Mouse (Mus musculus): ENCODE measurements at regions not wholly inside any gene's neighbourhood (a gene's known extent, or its start where the extent isn't known, plus 50 kb on each side); places are given as distances from the start of the nearest gene placed in this dataset.

DNA sequence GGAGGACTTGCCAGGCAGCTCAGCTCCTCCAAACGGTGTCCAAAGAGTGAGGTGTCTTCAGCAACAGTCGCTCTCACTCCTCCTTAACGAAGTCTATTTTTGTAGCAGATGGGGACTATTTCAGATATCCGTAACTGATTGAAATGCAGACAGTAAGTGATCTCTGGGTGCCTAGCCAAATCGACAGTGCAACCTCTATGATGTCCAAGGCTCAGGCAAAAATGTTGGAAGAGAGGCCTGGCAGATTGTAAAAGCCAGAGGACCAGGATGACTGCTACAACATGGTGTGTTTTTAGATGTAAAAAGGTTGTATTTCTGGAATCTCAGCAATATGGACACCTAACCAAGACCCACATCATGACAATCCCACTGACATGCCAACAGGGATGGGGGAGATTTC, 204.8 kb downstream of the Slc30a10 start:
- ATAC-seq (ENCODE audit: low read depth) (no peak), DNase-seq (ENCODE audit: low spot score) (no peak)
- no peaks in the 10 kb centered on the region for H3K36me3 ChIP-seq (ENCODE audit: control insufficient read depth, insufficient read depth, low read length)
- no peak overlapping the region for H3K4me2 ChIP-seq (ENCODE audit: low read depth, low read length)
- no peak overlapping the region for H3K27ac ChIP-seq (replicated peaks; ENCODE audit: low read depth, low read length)
- WGBS: 80% methylated on average over 5 of the region's 5 CpGs
- H3K9me3 ChIP-seq (ENCODE audit: control insufficient read depth, low read length): no peaks in the 10 kb centered on the region
- no peaks in the 10 kb centered on the region for H3K27me3 ChIP-seq (replicated peaks; ENCODE audit: control insufficient read depth, insufficient read depth, low read length)
- H3K4me1 ChIP-seq (ENCODE audit: control insufficient read depth, insufficient read depth, low read length): no peaks in the 10 kb centered on the region
- H3K9ac ChIP-seq (ENCODE audit: low read depth, low read length): no peak overlapping the region
- no peak overlapping the region for H3K4me3 ChIP-seq (ENCODE audit: low read depth, low read length)

DNA sequence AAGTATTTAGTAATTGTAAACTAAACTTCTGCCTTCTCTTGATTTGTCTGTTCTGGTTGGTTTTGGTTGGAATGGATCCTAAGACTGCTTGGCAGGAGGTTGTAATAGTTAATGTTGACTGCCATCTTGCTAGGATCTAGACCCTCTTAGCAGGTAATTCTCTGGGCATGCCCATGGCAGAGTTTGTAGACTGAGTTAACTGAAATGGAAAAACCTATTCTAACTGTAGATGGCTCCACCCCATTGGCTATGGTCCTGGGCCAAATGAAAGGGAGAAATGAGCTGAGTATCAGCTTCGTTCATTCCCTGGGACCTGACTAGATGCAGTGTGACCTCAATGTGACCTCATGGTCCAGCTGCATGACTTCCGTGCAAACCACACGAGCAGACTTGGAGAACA, 207.7 kb downstream of the Slc30a10 start:
- Histone ChIP-seq H3K27me3 (replicated peaks; ENCODE audit: control insufficient read depth, insufficient read depth, low read length) (no peaks in the 10 kb centered on the region), H3K9ac (ENCODE audit: low read depth, low read length) (no peak overlapping the region), H3K4me3 (ENCODE audit: low read depth, low read length) (no peak overlapping the region), H3K4me2 (ENCODE audit: low read depth, low read length) (no peak overlapping the region), H3K4me1 (ENCODE audit: control insufficient read depth, insufficient read depth, low read length) (0 out of 2 replicates have a peak, but pooled peaks cover 10% of the 10 kb centered on the region), H3K9me3 (ENCODE audit: control insufficient read depth, low read length) (no peaks in the 10 kb centered on the region), H3K36me3 (ENCODE audit: control insufficient read depth, insufficient read depth, low read length) (no peaks in the 10 kb centered on the region), H3K27ac (replicated peaks; ENCODE audit: low read depth, low read length) (no peak overlapping the region)
- DNase-seq (ENCODE audit: low spot score) (no peak), ATAC-seq (ENCODE audit: low read depth) (no peak)
- 62% methylated on average over 3 of the region's 3 CpGs for WGBS

DNA sequence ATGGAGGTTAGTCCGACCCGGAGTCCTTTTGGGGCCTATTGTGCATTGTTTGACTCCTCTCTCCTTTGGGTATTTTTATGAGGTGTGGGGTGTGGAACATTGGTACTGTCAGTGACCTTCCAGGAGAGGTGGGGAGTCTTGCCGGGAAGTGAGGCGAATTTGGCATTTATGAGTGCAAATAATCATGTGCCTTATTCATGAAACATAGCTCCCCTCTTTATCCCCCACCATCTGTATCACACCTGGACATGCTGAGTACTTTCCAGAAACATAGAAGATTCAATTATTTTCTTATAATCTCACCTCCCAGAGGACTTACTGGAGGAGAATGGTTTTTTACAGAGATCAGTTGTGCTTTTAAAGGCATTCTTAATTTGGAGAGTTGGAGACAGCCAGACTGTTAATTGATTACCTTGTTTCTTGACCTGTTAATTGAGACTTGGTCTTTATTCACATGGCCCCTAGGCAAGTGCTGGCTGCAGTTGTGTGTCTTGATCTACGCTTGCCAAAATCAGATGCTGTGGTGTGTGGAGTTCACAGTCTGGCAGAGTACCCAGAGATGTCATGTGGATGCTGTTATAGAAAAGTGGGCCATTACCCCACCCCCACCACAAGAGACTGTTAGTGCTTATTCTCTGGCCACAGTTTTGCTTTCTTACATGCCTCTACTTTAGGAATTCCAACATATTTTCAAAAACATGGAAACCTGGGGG, 215.5 kb downstream of the Slc30a10 start:
- Histone ChIP-seq H3K4me3 (ENCODE audit: low read depth, low read length) (no peak overlapping the region), H3K9ac (ENCODE audit: low read depth, low read length) (no peak overlapping the region), H3K9me3 (ENCODE audit: control insufficient read depth, low read length) (no peaks in the 10 kb centered on the region), H3K27ac (replicated peaks; ENCODE audit: low read depth, low read length) (peak overlapping the region; percentile 71), H3K36me3 (ENCODE audit: control insufficient read depth, insufficient read depth, low read length) (no peaks in the 10 kb centered on the region), H3K27me3 (replicated peaks; ENCODE audit: control insufficient read depth, insufficient read depth, low read length) (no peaks in the 10 kb centered on the region), H3K4me2 (ENCODE audit: low read depth, low read length) (no peak overlapping the region), H3K4me1 (ENCODE audit: control insufficient read depth, insufficient read depth, low read length) (peaks cover 29% of the 10 kb centered on the region)
- ATAC-seq (ENCODE audit: low read depth) (no peak), DNase-seq (ENCODE audit: low spot score) (peak; percentile 79)
- WGBS: 56% methylated on average over 5 of the region's 5 CpGs

DNA sequence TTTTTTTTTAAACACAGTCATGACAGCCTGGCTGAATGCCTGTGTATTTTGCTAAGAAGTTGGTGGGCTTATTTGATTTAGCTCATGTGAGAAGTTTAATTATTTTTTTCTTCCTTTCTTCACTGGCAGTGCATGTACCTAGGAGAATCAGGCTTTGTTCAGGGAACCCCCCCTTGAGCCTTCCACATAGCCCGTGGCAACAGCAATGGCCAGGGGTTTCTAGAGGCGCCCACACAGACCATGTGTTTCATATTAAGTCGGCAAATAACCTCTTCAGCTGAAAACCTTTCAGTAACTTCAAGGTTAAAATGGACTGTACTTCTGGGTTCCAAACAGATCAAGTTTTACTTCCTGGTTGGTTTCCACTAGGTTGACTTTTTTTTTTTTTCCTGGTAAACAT, 218.3 kb downstream of the Slc30a10 start:
- ATAC-seq (ENCODE audit: low read depth) (peak; percentile 53; the same call in 1 of the 2 replicates), DNase-seq (ENCODE audit: low spot score) (peak; percentile 38)
- Histone ChIP-seq H3K9me3 (ENCODE audit: control insufficient read depth, low read length) (no peaks in the 10 kb centered on the region), H3K4me2 (ENCODE audit: low read depth, low read length) (no peak overlapping the region), H3K27me3 (replicated peaks; ENCODE audit: control insufficient read depth, insufficient read depth, low read length) (no peaks in the 10 kb centered on the region), H3K36me3 (ENCODE audit: control insufficient read depth, insufficient read depth, low read length) (no peaks in the 10 kb centered on the region), H3K4me3 (ENCODE audit: low read depth, low read length) (no peak overlapping the region), H3K27ac (replicated peaks; ENCODE audit: low read depth, low read length) (no peak overlapping the region), H3K4me1 (ENCODE audit: control insufficient read depth, insufficient read depth, low read length) (peaks cover 17% of the 10 kb centered on the region), H3K9ac (ENCODE audit: low read depth, low read length) (no peak overlapping the region)
- WGBS: 19% methylated on average over 3 of the region's 3 CpGs

DNA sequence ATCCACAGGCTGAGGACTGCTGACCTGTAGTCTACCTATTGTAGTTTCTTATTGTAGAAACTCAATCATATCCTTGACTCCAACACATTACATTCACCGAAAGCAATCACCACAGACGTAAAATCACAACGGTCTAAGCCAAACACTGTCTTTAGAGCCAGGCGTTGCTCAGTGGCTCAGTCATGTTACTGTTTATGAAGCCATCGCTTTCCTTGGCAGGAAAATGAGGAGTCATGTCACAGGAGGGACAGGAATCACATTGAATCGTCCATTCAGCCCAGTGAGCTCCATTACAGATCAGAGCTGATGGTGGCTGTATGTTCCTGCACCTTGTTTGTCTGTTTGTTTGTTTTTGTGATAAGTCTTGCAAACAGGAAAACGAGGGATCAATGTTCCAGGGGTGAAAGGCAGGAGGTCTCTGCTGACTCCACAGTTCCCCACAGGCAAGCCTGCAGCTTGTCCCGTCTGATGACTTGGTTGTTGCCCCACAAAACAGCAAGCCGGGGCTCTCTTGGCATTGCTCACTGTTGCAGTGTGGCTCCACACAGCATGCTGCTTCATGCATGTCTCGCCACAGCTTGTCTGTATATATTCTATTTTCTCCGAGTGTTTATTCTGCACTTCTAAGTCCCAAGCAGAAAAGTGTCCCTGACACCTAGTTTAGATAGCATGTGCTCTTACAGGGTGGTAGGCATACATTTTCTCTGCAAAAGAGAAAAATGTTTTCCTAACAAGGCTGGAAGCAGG, 221.2 kb downstream of the Slc30a10 start:
- WGBS: 73% methylated on average over 11 of the region's 11 CpGs
- H3K9ac ChIP-seq (ENCODE audit: low read depth, low read length): no peak overlapping the region
- no peaks in the 10 kb centered on the region for H3K9me3 ChIP-seq (ENCODE audit: control insufficient read depth, low read length)
- ATAC-seq (ENCODE audit: low read depth) (no peak), DNase-seq (ENCODE audit: low spot score) (no peak)
- H3K27me3 ChIP-seq (replicated peaks; ENCODE audit: control insufficient read depth, insufficient read depth, low read length): no peaks in the 10 kb centered on the region
- peaks cover 7% of the 10 kb centered on the region for H3K4me1 ChIP-seq (ENCODE audit: control insufficient read depth, insufficient read depth, low read length)
- no peak overlapping the region for H3K4me2 ChIP-seq (ENCODE audit: low read depth, low read length)
- no peaks in the 10 kb centered on the region for H3K36me3 ChIP-seq (ENCODE audit: control insufficient read depth, insufficient read depth, low read length)
- no peak overlapping the region for H3K4me3 ChIP-seq (ENCODE audit: low read depth, low read length)
- no peak overlapping the region for H3K27ac ChIP-seq (replicated peaks; ENCODE audit: low read depth, low read length)

DNA sequence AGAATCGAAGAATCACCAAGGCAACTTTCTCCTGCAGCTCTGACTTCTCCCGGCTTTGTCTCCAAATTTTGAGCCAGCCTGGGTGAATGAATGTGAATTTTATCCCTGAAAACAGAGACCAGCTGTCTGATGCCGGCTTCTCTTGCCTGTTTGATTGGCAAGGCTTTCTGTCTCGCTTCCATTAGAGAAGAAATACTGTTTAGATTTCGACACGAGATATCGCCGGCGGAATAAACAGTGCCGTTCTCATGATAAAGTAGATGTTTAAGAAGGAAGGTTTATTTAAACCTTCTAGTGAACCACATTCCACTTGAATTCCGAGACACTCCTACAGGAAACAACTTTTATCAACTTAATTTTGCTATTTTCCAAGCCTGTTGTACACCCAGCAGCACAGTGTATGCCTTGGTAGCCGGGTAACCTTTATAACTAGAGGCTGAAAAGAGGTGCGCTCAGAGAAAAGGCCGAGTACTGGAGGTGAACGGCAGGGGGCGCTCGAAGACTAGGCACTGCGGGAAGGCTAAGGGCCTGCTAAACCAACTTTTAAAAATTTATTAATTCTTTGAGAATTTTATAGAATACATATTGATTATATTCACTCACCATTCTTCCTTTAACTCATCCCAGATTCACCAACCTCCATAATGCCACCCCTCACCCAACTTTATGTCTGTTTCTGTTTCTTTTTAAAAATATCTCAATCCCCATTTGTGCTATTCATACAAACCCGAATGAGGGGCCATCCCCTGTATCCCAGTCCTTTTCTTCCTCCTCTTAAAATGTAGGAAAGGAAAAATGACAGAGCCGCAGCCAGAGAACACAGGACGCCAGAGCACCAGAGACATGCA, 227.2 kb downstream of the Slc30a10 start:
- Histone ChIP-seq H3K4me1 (ENCODE audit: control insufficient read depth, insufficient read depth, low read length) (peaks cover 7% of the 10 kb centered on the region; the same call in 1 of the 2 replicates), H3K9me3 (ENCODE audit: control insufficient read depth, low read length) (no peaks in the 10 kb centered on the region), H3K4me3 (ENCODE audit: low read depth, low read length) (no peak overlapping the region), H3K27ac (replicated peaks; ENCODE audit: low read depth, low read length) (peak overlapping the region; percentile 61), H3K9ac (ENCODE audit: low read depth, low read length) (peak overlapping the region; percentile 28), H3K36me3 (ENCODE audit: control insufficient read depth, insufficient read depth, low read length) (no peaks in the 10 kb centered on the region), H3K27me3 (replicated peaks; ENCODE audit: control insufficient read depth, insufficient read depth, low read length) (no peaks in the 10 kb centered on the region), H3K4me2 (ENCODE audit: low read depth, low read length) (peak overlapping the region; percentile 28)
- DNase-seq (ENCODE audit: low spot score) (peak; percentile 77), ATAC-seq (ENCODE audit: low read depth) (peak; percentile 77)
- WGBS: 30% methylated on average over 21 of the region's 21 CpGs

DNA sequence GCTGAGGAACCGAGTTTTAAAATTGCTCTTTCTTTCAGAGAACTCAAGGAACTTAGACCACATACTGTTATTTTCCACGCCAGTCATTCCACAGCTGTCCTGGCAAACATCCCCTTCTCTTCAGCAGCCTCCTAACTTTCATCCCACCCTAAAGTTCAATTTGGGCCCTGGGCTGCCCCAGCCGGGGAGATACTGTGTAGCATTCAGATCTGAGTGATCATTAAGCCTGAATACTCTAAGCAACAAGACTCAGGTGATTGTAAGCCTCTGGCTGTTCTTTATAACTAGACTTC, 227.8 kb downstream of the Slc30a10 start:
- Histone ChIP-seq H3K36me3 (ENCODE audit: control insufficient read depth, insufficient read depth, low read length) (no peaks in the 10 kb centered on the region), H3K27ac (replicated peaks; ENCODE audit: low read depth, low read length) (peak overlapping the region; percentile 61), H3K9ac (ENCODE audit: low read depth, low read length) (peak overlapping the region; percentile 28; the same call in 1 of the 2 replicates), H3K4me3 (ENCODE audit: low read depth, low read length) (no peak overlapping the region), H3K9me3 (ENCODE audit: control insufficient read depth, low read length) (no peaks in the 10 kb centered on the region), H3K4me2 (ENCODE audit: low read depth, low read length) (no peak overlapping the region), H3K27me3 (replicated peaks; ENCODE audit: control insufficient read depth, insufficient read depth, low read length) (no peaks in the 10 kb centered on the region), H3K4me1 (ENCODE audit: control insufficient read depth, insufficient read depth, low read length) (peaks cover 7% of the 10 kb centered on the region; the same call in 1 of the 2 replicates)
- DNase-seq (ENCODE audit: low spot score) (peak; percentile 58), ATAC-seq (ENCODE audit: low read depth) (0 out of 2 replicates have a peak, but pooled peaks have one; percentile 34)
- WGBS: 38% methylated on average over 3 of the region's 3 CpGs

DNA sequence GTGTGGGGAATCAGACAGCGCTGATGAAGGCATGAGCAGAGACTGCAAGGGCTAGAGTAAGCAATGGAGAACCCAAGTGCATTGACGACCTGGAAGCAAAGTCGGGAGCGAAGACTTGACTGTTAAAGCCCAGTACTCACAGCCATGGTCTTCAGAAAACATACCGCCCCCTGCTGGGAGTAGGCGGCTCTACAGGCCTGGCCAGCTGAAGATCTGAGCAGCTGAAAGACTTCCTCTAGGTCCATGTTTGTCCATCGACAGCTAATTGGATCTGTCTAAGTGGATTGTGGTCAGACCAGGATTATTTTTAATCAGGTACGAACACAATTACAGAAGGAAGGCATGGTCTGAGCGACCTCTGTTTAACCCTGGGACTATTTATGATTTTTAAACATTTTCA, 230.0 kb downstream of the Slc30a10 start:
- ATAC-seq (ENCODE audit: low read depth): no peak
- H3K9ac ChIP-seq (ENCODE audit: low read depth, low read length): no peak overlapping the region
- H3K9me3 ChIP-seq (ENCODE audit: control insufficient read depth, low read length): no peaks in the 10 kb centered on the region
- H3K27ac ChIP-seq (replicated peaks; ENCODE audit: low read depth, low read length): no peak overlapping the region
- no peaks in the 10 kb centered on the region for H3K36me3 ChIP-seq (ENCODE audit: control insufficient read depth, insufficient read depth, low read length)
- no peak overlapping the region for H3K4me2 ChIP-seq (ENCODE audit: low read depth, low read length)
- no peak for DNase-seq (ENCODE audit: low spot score)
- H3K27me3 ChIP-seq (replicated peaks; ENCODE audit: control insufficient read depth, insufficient read depth, low read length): no peaks in the 10 kb centered on the region
- peaks cover 7% of the 10 kb centered on the region; the same call in 1 of the 2 replicates for H3K4me1 ChIP-seq (ENCODE audit: control insufficient read depth, insufficient read depth, low read length)
- H3K4me3 ChIP-seq (ENCODE audit: low read depth, low read length): no peak overlapping the region
- WGBS: 83% methylated on average over 9 of the region's 9 CpGs
